Mouse (Mus musculus) forebrain, embryonic 11.5 days (tissue): ENCODE data around the gene Bcdin3d. TPM values are rescaled to one million over a fixed set of nuclear protein-coding genes. Genes with fewer than 3 reads are reported as not detected.
A peak's percentile ranks its signal among the peaks of the same experiment; 100 is the strongest.

ENCODE experiments used
- ATAC-seq: fragments of 200-750 bp; cut with Nextera tagmentation; replicated peaks from 2 replicates; pipeline ENCODE4 v1.8.0; 2017; ENCODE audit warnings: moderate TSS enrichment; ENCODE audit not compliant: low FRiP score
- DNase-seq: peaks from one replicate; pipeline ENCODE4 v3.0.0-alpha.2; 2017; ENCODE audit warnings: low spot score
- H3K27ac ChIP-seq: fragments of 300-500 bp; sonication (generic); 2 replicates; pipeline ENCODE4 v1.5.1; 2014; ENCODE audit warnings: low read depth, low read length
- H3K27me3 ChIP-seq: fragments of 300-500 bp; sonication (generic); 2 replicates; pipeline ENCODE4 v1.6.1; 2014; ENCODE audit warnings: mild to moderate bottlenecking, low read length, mixed read lengths; ENCODE audit not compliant: control insufficient read depth, insufficient read depth
- H3K36me3 ChIP-seq: fragments of 300-500 bp; sonication (generic); 2 replicates; pipeline ENCODE4 v1.6.1; 2014; ENCODE audit warnings: mild to moderate bottlenecking, low read length, moderate library complexity, mixed read lengths; ENCODE audit not compliant: control insufficient read depth, insufficient read depth
- H3K4me1 ChIP-seq: fragments of 300-500 bp; sonication (generic); replicated peaks from 2 replicates; pipeline ENCODE4 v1.6.1; 2014; ENCODE audit warnings: low read length, mixed read lengths; ENCODE audit not compliant: control insufficient read depth, insufficient read depth
- H3K4me2 ChIP-seq: fragments of 300-500 bp; sonication (generic); 2 replicates; pipeline ENCODE4 v1.6.1; 2014; ENCODE audit warnings: low read depth, mild to moderate bottlenecking, low read length, moderate library complexity, mixed read lengths; ENCODE audit not compliant: severe bottlenecking
- H3K4me3 ChIP-seq: fragments of 300-500 bp; sonication (generic); 2 replicates; pipeline ENCODE4 v1.5.1; 2014; ENCODE audit warnings: low read depth, low read length
- H3K9ac ChIP-seq: fragments of 300-500 bp; sonication (generic); 2 replicates; pipeline ENCODE4 v1.6.1; 2014; ENCODE audit warnings: low read length
- H3K9me3 ChIP-seq: fragments of 300-500 bp; sonication (generic); 2 replicates; pipeline ENCODE4 v1.6.1; 2016; ENCODE audit warnings: low read length, mixed read lengths; ENCODE audit not compliant: control insufficient read depth
- WGBS: fragments of 180-500 bp; shearing (Covaris S2); extraction: QIAGEN DNeasy Blood & Tissue Kit; methylation state at CpG from one replicate; pipeline ENCODE4 v1.1.7; 2014; 5-methylcytosine and 5-hydroxymethylcytosine counted together
- polyA plus RNA-seq: library from polyadenylated mRNA; unstranded; fragments of >200 nt; fragmentation: Nextera tagmentation; extraction: Ambion mirVana; gene quantifications from 2 replicates; pipeline ENCODE4 v1.2.1, GENCODE M21; 2014

The Bcdin3d gene
- polyA plus RNA-seq, 1 experiment from 2014 or later = 21.5 TPM

DNA sequence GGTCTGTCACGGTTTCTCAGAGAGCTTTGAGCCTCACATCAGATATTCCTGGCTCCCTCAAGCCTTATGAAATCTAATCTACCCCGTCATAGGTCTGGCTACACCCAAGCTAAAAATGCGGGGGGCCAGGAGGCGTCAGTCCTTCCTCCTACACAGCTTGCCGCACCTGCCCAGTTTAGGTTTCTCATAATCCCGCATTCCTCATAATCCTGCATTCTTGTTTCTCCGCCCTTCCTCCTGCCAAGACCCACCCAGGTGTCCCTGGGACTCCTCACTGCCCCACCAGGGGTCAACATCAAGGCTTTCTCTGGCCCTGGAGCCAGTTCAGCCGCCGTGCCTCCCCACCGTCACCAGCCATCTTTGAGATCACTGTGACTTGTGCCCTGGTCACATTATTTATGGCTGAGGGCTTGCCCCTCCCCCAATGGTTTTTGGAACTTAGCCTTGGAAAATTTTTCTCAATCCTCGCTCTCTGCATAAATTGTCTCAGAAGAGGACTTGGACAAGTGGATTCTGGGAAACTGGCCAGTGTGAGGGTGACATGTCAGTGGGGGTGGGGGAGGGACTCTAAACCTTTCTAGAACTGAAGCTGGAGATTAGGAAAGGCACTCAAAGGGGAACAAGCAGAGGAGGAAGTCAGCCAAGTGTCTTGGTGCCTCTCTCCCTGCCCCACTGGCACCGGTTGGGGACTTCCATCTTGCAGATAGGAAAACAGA lies 23.2 kb upstream of the Bcdin3d start:
- ATAC-seq = 0 out of 2 replicates have a peak, but pooled peaks have one; percentile 33
- no peaks in the 10 kb centered on the region for H3K4me1 ChIP-seq
- H3K9me3 ChIP-seq = no peaks in the 10 kb centered on the region
- H3K36me3 ChIP-seq = no peaks in the 10 kb centered on the region
- H3K4me3 ChIP-seq = no peak overlapping the region
- WGBS = 51% methylated on average over 12 of the region's 12 CpGs
- DNase-seq = no peak
- no peak overlapping the region for H3K9ac ChIP-seq
- no peak overlapping the region for H3K4me2 ChIP-seq
- H3K27ac ChIP-seq = no peak overlapping the region
- no peaks in the 10 kb centered on the region for H3K27me3 ChIP-seq

DNA sequence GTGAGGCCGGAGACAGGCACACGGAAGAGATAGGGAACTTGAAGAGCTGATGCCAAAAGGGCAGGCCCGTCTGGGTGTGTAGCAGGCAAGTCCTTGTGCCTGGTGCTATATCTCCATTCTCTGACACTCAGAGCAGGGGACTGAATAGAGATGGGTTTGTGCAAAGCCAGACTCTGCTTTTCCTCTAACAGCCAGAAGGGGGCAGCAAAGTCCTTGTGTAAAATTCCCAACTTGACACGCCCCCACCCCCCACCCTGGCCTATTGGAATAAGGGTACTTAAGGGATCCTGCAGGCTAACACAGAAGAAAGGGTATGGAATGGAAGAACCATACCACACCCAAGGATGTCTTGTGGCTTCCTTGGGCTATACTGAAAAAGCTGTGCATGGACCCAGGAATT lies 22.5 kb upstream of the Bcdin3d start:
- DNase-seq (peak; percentile 78), ATAC-seq (0 out of 2 replicates have a peak, but pooled peaks have one; percentile 12)
- Histone ChIP-seq H3K4me2 (no peak overlapping the region), H3K27me3 (no peaks in the 10 kb centered on the region), H3K4me3 (no peak overlapping the region), H3K9me3 (no peaks in the 10 kb centered on the region), H3K36me3 (no peaks in the 10 kb centered on the region), H3K4me1 (no peaks in the 10 kb centered on the region), H3K27ac (no peak overlapping the region), H3K9ac (no peak overlapping the region)
- WGBS = 14% methylated on average over 4 of the region's 4 CpGs

DNA sequence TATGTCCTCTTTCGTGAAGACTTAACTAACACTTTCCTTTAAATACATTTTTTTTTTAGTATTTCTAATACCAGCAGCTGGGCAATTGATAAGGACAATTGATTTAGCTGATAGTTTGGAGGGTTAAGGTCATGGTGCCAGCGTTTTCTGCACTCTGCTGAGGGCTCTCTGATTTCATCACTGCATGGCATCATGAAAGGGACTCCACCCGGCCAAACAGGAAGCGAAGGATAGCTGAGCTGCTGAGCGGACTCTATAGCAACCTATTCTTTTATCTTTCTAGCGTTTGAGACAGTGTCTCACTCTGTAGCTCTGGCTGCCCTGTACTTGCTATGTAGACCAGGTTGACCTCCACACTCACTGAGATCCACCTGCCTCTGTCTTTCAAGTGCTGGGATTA lies 10.2 kb upstream of the Bcdin3d start:
- Histone ChIP-seq H3K4me3 (no peak overlapping the region), H3K4me1 (no peaks in the 10 kb centered on the region), H3K4me2 (no peak overlapping the region), H3K27ac (no peak overlapping the region), H3K9ac (no peak overlapping the region), H3K27me3 (no peaks in the 10 kb centered on the region), H3K36me3 (no peaks in the 10 kb centered on the region), H3K9me3 (no peaks in the 10 kb centered on the region)
- ATAC-seq (no peak), DNase-seq (no peak)
- WGBS = 80% methylated on average over 6 of the region's 6 CpGs

DNA sequence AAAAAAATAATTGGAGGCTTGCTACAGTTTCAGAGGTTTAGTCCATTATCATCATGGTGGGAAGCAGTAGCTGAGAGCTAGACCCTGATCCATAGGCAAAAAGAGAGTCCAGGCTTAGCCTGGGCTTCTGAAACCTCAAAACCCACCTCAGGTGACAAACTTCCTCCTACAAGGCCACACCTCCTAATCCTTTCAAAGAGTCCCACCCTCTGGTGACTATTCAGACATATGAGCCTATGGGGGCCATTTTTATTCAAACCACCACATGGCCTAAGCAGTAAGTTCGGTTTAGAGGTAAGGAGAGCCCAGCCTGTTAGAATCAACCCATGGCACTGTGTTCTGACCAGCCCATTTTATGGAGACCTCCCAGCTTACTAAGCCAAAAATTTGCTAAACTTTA lies 1.3 kb upstream of the Bcdin3d start:
- Histone ChIP-seq H3K9ac (no peak overlapping the region), H3K9me3 (no peaks in the 10 kb centered on the region), H3K4me2 (no peak overlapping the region), H3K36me3 (no peaks in the 10 kb centered on the region), H3K4me3 (no peak overlapping the region), H3K27ac (no peak overlapping the region), H3K4me1 (peaks cover 2% of the 10 kb centered on the region; the same call in 1 of the 2 replicates), H3K27me3 (no peaks in the 10 kb centered on the region)
- WGBS = 70% methylated on average over 1 of the region's 1 CpGs
- ATAC-seq (no peak), DNase-seq (no peak)

DNA sequence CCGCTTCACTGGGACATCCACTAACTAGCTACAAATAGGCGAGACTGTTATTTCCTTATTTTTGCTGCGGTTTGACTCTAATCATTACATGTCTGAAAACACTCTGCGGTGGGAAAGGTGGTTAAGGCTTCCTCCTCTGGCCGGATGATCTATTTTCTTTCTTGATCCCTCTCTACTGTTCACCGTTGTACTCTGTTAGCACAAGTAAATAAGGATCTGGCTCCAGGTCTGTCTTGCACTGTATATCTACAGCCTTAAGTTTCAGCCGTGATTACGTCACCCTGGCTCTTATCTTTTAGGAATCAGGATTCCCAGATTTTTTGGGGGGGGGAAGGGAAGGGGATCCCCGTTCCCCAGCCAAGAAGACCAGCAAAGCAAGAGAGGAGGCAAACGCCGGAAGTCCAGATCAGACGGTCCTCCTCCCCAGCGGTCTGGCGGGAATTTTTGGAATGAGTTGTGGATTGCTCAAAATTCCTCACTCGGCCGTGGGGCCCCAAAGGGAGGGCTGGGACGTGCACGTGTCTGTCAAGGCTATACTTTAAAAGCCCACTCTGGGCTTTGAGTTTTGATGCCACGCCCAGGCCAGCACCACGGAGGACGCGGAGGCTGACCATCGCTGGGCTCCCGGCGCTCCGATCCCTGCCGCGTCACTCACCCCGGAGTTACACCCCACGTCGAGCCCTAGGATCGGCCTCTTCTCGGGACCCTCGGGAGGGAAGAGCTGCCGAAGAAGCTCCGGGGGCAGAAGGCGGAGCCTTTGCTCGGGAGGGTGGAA lies 542 bp downstream of the Bcdin3d start:
- 7% methylated on average over 38 of the region's 38 CpGs for WGBS
- ATAC-seq (peak; percentile 86), DNase-seq (peak; percentile 83)
- Histone ChIP-seq H3K27me3 (no peaks in the 10 kb centered on the region), H3K27ac (peak overlapping the region; percentile 85), H3K4me2 (peak overlapping the region; percentile 61), H3K4me1 (peaks cover 2% of the 10 kb centered on the region; the same call in 1 of the 2 replicates), H3K9me3 (no peaks in the 10 kb centered on the region), H3K36me3 (peaks cover 3% of the 10 kb centered on the region; the same call in 1 of the 2 replicates), H3K4me3 (peak overlapping the region; percentile 79), H3K9ac (peak overlapping the region; percentile 80)

DNA sequence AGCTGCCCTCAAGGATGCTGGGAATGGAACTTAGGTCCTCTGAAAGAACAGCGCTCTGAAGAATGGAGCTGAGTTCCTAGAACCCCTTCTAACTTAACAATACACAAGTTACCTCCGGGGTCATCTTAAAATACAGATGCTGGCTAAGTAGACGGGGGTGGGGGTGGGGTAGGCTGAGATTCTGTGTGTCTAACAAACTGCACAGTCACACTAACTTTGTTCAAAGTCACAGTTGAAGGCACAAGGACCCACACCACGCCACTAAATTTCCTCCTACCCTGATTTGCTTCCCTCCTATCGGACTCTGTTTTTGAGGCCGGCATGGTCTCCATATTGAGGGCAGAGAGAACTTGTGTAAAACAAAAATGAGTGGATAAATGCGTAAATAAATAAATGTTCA lies 1.6 kb downstream of the Bcdin3d start:
- Histone ChIP-seq H3K36me3 (peaks cover 3% of the 10 kb centered on the region; the same call in 1 of the 2 replicates), H3K9ac (no peak overlapping the region; the same call in 1 of the 2 replicates), H3K4me3 (no peak overlapping the region), H3K27ac (no peak overlapping the region), H3K4me1 (peaks cover 2% of the 10 kb centered on the region; the same call in 1 of the 2 replicates), H3K27me3 (no peaks in the 10 kb centered on the region), H3K9me3 (no peaks in the 10 kb centered on the region), H3K4me2 (no peak overlapping the region)
- 93% methylated on average over 7 of the region's 7 CpGs for WGBS
- DNase-seq (no peak), ATAC-seq (no peak)

DNA sequence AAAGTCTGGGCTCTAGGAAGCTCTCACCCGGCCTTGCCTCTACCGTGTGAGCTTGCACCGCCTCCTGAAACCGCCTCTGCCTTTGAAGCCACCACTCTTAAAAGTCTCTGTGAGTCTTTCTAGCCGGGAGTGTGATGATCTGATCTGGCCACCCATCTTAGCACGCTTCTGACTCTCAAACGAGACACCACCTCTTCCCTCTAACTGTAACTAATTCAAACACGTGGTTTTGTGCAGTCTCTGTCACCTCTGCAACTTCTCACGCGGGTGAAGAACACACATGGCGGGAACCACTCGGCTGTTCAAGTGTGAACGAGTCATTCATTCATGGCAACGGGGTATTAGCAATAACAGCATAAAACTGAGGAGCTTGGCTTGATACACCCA lies 2.9 kb downstream of the Bcdin3d start:
- no peak overlapping the region for H3K9ac ChIP-seq
- H3K4me2 ChIP-seq = no peak overlapping the region
- no peaks in the 10 kb centered on the region for H3K9me3 ChIP-seq
- H3K27ac ChIP-seq = no peak overlapping the region
- DNase-seq = no peak
- H3K36me3 ChIP-seq = peaks cover 3% of the 10 kb centered on the region; the same call in 1 of the 2 replicates
- no peak for ATAC-seq
- WGBS = 83% methylated on average over 14 of the region's 14 CpGs
- no peak overlapping the region for H3K4me3 ChIP-seq
- H3K27me3 ChIP-seq = no peaks in the 10 kb centered on the region
- H3K4me1 ChIP-seq = peaks cover 2% of the 10 kb centered on the region; the same call in 1 of the 2 replicates

DNA sequence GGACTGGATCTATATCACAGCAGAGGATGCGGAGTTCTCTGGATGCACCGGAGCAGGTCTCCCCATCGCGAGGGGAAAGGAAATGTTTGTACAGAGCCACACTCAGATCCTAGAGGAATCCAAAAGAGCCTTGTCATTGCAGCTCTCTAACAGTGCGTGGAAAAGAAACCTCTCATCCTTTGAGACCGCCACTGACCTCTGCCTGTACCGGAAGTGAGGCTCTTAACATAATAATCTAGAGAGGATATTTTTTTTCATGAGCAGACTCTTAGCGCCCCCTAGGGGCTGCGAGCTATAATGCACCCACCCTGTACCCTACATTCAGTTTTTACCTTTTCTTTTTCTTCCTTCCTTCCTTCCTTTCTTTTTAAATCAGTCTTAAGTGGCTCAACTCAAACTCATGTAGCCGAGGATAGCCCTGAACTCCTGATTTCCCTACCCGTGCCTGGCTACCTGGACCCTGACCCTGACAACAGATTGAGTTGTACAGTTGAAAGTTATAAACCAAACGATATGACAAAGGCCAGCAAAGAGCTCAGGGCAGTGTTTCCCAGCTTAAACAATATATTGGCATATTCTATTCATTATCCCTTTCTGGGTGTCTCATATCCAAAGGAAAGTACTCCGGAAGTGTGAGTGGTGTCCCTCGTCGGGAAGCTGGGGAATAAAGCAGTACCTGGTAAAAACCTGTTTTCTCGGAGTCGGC lies 3.4 kb downstream of the Bcdin3d start:
- H3K4me1 ChIP-seq = peaks cover 2% of the 10 kb centered on the region; the same call in 1 of the 2 replicates
- peaks cover 3% of the 10 kb centered on the region; the same call in 1 of the 2 replicates for H3K36me3 ChIP-seq
- no peak overlapping the region for H3K27ac ChIP-seq
- H3K9ac ChIP-seq = no peak overlapping the region
- 66% methylated on average over 17 of the region's 17 CpGs for WGBS
- no peak overlapping the region for H3K4me2 ChIP-seq
- peak; percentile 64 for DNase-seq
- no peaks in the 10 kb centered on the region for H3K27me3 ChIP-seq
- no peaks in the 10 kb centered on the region for H3K9me3 ChIP-seq
- ATAC-seq = no peak
- H3K4me3 ChIP-seq = no peak overlapping the region
